Mouse (Mus musculus) forebrain, embryonic 16.5 days (tissue): ENCODE measurements at regions not wholly inside any gene's neighbourhood (a gene's known extent, or its start where the extent isn't known, plus 50 kb on each side); places are given as distances from the start of the nearest gene placed in this dataset.

Experiments used
- ATAC-seq: fragments of 200-750 bp; cut with Nextera tagmentation; 2 replicates; pipeline ENCODE4 v1.8.0; 2017; ENCODE audit warnings: mild to moderate bottlenecking, moderate library complexity
- H3K27ac ChIP-seq: fragments of 300-500 bp; sonication (generic); 2 replicates; pipeline ENCODE4 v1.5.1; 2014; ENCODE audit warnings: low read length, control low read depth
- H3K27me3 ChIP-seq: fragments of 300-500 bp; sonication (generic); replicated peaks from 2 replicates; pipeline ENCODE4 v1.6.1; 2014; ENCODE audit warnings: low read length; ENCODE audit not compliant: control insufficient read depth, insufficient read depth
- H3K36me3 ChIP-seq: fragments of 300-500 bp; sonication (generic); 2 replicates; pipeline ENCODE4 v1.6.1; 2014; ENCODE audit not compliant: control insufficient read depth, insufficient read depth
- H3K4me1 ChIP-seq: fragments of 300-500 bp; sonication (generic); replicated peaks from 2 replicates; pipeline ENCODE4 v1.6.1; 2014; ENCODE audit warnings: low read length; ENCODE audit not compliant: control insufficient read depth, insufficient read depth
- H3K4me2 ChIP-seq: fragments of 300-500 bp; sonication (generic); 2 replicates; pipeline ENCODE4 v1.6.1; 2014; ENCODE audit warnings: mild to moderate bottlenecking, low read length, control low read depth
- H3K4me3 ChIP-seq: fragments of 300-500 bp; sonication (generic); replicated peaks from 2 replicates; pipeline ENCODE4 v1.5.1; 2014; ENCODE audit warnings: mild to moderate bottlenecking, low read length, control low read depth
- H3K9ac ChIP-seq: fragments of 300-500 bp; sonication (generic); replicated peaks from 2 replicates; pipeline ENCODE4 v1.6.1; 2014; ENCODE audit warnings: low read depth, low read length, control low read depth
- H3K9me3 ChIP-seq: fragments of 300-500 bp; sonication (generic); 2 replicates; pipeline ENCODE4 v1.6.1; 2016; ENCODE audit warnings: low read length; ENCODE audit not compliant: control insufficient read depth
- WGBS: fragments of 180-500 bp; shearing (Covaris S2); extraction: QIAGEN DNeasy Blood & Tissue Kit; methylation state at CpG from one replicate; pipeline ENCODE4 v1.1.7; 2014; 5-methylcytosine and 5-hydroxymethylcytosine counted together

DNA sequence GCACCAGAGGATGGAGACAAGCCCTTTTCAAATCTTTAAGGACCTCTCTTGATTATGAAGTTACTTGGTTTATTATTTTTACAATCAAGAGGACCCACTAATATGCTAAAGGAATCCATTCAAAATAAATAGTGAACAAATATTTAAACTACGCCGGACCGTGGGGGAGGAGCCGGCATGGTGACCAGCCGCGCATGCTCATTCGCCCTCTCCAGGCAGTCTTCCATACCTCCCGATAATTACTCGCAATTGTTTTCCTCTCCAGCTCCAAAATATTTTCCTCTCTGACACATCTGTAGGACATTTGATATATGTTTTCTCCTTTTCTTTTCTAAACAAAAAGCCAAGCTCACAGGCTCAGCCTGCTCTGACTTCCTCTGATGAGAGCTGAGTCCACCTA lies 111.3 kb upstream of the Gsc start:
- Histone ChIP-seq H3K4me3 (no peak overlapping the region), H3K9ac (no peak overlapping the region), H3K9me3 (no peaks in the 10 kb centered on the region), H3K27me3 (no peaks in the 10 kb centered on the region), H3K4me1 (0 out of 2 replicates have a peak, but pooled peaks cover 3% of the 10 kb centered on the region), H3K4me2 (no peak overlapping the region), H3K36me3 (no peaks in the 10 kb centered on the region), H3K27ac (no peak overlapping the region)
- WGBS, result 74% methylated on average over 9 of the region's 9 CpGs
- no peak for ATAC-seq

DNA sequence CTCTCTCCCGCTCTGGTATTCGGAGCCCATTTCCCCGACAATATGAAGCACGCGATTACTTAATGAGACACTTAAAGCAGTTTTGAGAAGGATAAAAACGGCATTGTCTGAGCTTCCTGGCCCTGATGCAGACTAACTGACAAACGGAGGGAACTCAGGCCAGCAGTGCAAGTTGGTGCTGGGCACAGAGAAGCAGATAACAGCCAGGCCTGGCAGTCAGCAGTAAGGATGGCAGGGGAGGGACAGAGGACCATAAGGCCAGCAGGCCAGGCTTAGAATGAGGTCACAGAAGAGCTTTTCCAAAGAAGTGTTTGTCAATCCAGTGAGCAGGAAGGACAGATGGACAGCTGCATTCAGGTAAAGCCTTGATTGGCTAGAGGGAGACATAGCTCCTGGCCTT lies 107.7 kb upstream of the Gsc start:
- Histone ChIP-seq H3K4me1 (peaks cover 7% of the 10 kb centered on the region; the same call in 1 of the 2 replicates), H3K27ac (no peak overlapping the region), H3K36me3 (no peaks in the 10 kb centered on the region), H3K27me3 (0 out of 2 replicates have a peak, but pooled peaks cover 2% of the 10 kb centered on the region), H3K9ac (no peak overlapping the region), H3K9me3 (no peaks in the 10 kb centered on the region), H3K4me2 (no peak overlapping the region), H3K4me3 (no peak overlapping the region)
- no peak for ATAC-seq
- WGBS, result 31% methylated on average over 7 of the region's 7 CpGs

DNA sequence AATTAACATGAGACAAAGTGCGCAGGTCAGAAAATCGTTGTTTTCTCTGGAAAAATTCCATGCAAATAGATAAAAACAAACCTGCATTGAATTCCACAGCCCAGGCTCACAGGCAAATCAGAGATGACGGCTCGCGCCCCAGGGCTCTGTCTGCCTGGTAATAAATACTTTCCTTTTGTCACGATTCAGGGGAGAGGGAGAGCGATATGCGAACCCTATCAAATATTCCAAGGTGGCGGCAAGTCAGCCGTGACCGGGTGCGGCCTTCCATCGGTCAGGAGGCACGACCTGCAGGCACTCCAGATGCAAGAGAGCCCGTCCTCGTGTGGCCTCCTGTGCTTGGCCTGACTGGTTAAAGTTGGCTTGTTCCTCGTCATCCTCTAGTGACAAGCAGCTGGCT lies 94.5 kb upstream of the Gsc start:
- no peak overlapping the region for H3K4me2 ChIP-seq
- WGBS, result 91% methylated on average over 17 of the region's 17 CpGs
- ATAC-seq, result no peak
- no peaks in the 10 kb centered on the region for H3K9me3 ChIP-seq
- no peak overlapping the region for H3K27ac ChIP-seq
- H3K4me1 ChIP-seq, result no peaks in the 10 kb centered on the region
- no peak overlapping the region for H3K9ac ChIP-seq
- H3K36me3 ChIP-seq, result no peaks in the 10 kb centered on the region
- no peak overlapping the region for H3K4me3 ChIP-seq
- no peaks in the 10 kb centered on the region for H3K27me3 ChIP-seq

DNA sequence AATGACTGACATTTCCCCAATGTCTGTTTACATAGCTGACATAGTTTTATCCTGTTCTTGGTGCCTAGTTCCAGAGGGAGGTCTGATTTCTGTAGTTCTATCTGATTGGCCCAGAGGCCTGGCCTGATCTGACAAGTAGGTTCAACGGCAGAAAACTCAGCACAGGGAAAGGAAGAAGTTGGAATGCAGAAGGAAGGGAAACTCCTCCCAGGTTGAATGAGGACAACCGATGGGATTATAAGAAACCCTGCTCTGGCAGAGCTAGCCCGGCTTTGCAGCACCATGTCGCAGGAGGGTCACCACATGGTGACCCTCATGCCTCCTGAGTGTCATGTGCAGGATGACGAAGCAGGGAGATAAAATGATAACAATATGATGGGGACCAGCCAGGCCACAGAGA lies 89.8 kb upstream of the Gsc start:
- 80% methylated on average over 5 of the region's 5 CpGs for WGBS
- Histone ChIP-seq H3K4me3 (no peak overlapping the region), H3K36me3 (no peaks in the 10 kb centered on the region), H3K9me3 (no peaks in the 10 kb centered on the region), H3K4me2 (no peak overlapping the region), H3K27ac (no peak overlapping the region), H3K27me3 (no peaks in the 10 kb centered on the region), H3K9ac (no peak overlapping the region), H3K4me1 (no peaks in the 10 kb centered on the region)
- no peak for ATAC-seq

DNA sequence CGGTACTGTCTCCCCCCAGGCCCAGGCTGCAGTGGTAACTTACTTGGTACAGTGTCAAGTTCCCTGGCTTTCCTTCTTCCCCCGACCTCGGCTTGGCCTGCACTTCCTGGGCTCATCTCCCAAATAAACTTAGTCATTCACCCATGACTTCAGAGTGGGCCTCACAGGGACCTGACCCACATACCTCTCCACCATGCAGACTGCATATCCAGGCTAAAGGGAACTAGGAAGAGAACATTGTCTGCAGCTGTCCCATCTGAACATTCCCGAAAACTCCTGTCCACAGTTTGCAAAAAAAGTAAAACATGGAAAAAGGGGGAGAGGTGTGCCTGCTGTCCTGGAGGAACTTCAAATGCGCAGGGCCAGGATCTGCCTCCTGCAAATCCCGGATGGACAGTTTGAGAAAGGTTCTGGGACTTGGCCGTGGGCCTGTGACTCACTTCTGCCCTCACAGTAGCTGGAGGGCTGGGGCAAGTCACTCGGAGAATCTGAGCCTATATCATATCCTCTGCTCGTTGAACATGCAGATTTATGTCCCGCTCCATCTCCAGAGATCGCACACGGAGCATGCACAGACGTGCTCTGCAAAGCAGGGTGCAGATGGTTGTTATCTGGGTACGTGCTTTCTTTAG lies 87.9 kb upstream of the Gsc start:
- WGBS, result 79% methylated on average over 14 of the region's 14 CpGs
- no peaks in the 10 kb centered on the region for H3K4me1 ChIP-seq
- no peak overlapping the region for H3K4me2 ChIP-seq
- no peak overlapping the region for H3K9ac ChIP-seq
- H3K36me3 ChIP-seq, result no peaks in the 10 kb centered on the region
- H3K27ac ChIP-seq, result no peak overlapping the region
- H3K9me3 ChIP-seq, result no peaks in the 10 kb centered on the region
- H3K27me3 ChIP-seq, result no peaks in the 10 kb centered on the region
- no peak for ATAC-seq
- H3K4me3 ChIP-seq, result no peak overlapping the region

DNA sequence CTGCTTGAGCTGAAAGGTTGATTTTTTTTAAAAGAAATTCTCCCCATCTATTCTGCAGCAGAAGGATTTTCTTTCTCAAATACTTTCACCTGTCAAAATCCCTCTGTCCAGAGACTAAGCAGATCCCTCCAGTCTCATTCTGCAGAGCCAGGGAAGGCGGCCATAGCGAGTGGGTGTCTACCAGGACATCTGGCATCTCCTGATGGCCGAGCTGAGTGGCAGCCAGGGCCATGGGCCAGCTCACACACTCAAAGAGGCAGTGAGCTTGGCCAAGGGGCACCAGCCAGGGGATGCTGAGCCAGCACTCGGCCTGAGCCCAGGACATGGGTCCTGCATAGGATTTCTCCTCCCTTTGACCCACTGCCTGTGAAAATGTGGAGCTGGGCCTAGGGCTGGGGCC lies 84.6 kb upstream of the Gsc start:
- Histone ChIP-seq H3K4me3 (no peak overlapping the region), H3K27ac (no peak overlapping the region), H3K36me3 (no peaks in the 10 kb centered on the region), H3K4me1 (no peaks in the 10 kb centered on the region), H3K9ac (no peak overlapping the region), H3K9me3 (no peaks in the 10 kb centered on the region), H3K27me3 (no peaks in the 10 kb centered on the region), H3K4me2 (no peak overlapping the region)
- WGBS, result 55% methylated on average over 4 of the region's 4 CpGs
- ATAC-seq, result peak; percentile 80

DNA sequence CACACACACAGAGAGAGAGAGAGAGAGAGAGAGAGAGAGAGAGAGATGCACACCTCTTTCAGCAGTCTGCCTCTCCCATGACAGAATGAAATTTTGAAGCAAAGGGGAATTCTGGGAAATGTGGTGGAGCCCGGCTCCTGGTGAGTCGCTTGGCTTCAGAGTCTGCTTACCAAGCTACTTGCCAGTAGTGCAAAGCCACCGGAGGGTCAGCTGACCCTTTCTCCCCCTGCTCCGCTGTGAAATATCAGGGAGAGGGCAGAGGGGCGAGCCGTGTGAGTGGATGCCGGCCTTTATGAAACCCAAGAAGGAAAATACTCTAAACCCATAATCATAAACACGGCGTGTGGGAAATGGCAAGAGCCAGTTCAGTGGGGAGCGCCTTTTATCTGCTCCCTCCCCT lies 84.2 kb upstream of the Gsc start:
- H3K9me3 ChIP-seq, result no peaks in the 10 kb centered on the region
- H3K9ac ChIP-seq, result no peak overlapping the region
- H3K4me1 ChIP-seq, result no peaks in the 10 kb centered on the region
- no peak overlapping the region for H3K27ac ChIP-seq
- no peaks in the 10 kb centered on the region for H3K36me3 ChIP-seq
- WGBS, result 85% methylated on average over 10 of the region's 10 CpGs
- no peak overlapping the region for H3K4me2 ChIP-seq
- no peaks in the 10 kb centered on the region for H3K27me3 ChIP-seq
- no peak for ATAC-seq
- H3K4me3 ChIP-seq, result no peak overlapping the region

DNA sequence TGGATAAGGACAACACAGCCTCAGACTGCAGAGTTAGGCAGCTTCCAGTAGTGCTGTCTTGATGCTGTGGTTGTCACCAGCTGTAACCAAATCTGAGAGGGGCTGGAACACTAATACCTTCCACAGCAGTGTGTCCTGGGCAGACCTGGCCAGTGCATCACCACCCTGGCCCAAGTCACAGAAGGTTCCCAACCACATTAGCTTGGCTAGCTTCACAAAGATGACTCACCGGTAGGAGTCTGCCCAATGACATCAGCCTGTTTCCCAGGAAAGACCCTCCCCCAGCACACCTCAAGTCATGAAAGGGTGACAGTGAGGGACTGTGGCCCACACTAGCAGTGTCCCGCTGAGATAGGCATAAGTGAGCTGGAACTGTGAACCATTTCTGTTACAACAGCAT lies 75.5 kb upstream of the Gsc start:
- Histone ChIP-seq H3K9ac (no peak overlapping the region), H3K27me3 (no peaks in the 10 kb centered on the region), H3K9me3 (no peaks in the 10 kb centered on the region), H3K4me1 (no peaks in the 10 kb centered on the region), H3K27ac (no peak overlapping the region), H3K4me3 (no peak overlapping the region), H3K4me2 (no peak overlapping the region), H3K36me3 (no peaks in the 10 kb centered on the region)
- ATAC-seq, result no peak
- 90% methylated on average over 2 of the region's 2 CpGs for WGBS

DNA sequence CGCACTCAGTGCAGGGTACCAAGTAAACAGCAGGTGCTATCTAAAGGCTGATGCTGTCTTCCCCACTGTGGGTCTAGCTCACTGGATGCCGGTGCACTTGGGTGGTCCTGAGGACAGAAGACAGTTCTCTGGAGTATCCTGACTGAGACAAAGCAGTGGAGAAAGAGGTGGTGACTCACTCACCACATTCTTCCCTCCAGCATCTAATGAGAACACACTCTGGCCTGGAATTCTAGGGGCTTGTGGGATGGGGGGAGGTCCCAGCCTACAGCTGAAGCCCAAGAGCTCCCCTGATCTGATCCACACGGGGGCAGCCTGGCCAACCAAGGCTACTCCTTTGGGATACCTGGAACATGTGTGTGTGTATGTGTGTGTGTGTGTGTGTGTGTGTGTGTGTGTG lies 74.4 kb upstream of the Gsc start:
- no peak for ATAC-seq
- WGBS, result 81% methylated on average over 3 of the region's 3 CpGs
- H3K27me3 ChIP-seq, result no peaks in the 10 kb centered on the region

More for the DNA sequence above, 74.4 kb upstream of the Gsc start:
- Histone ChIP-seq H3K4me1 (no peaks in the 10 kb centered on the region), H3K9me3 (no peaks in the 10 kb centered on the region), H3K4me3 (no peak overlapping the region), H3K9ac (no peak overlapping the region), H3K27ac (no peak overlapping the region), H3K4me2 (no peak overlapping the region), H3K36me3 (no peaks in the 10 kb centered on the region)
